Mouse (Mus musculus): ENCODE data around the gene Rsg1. TPM values are rescaled to one million over a fixed set of nuclear protein-coding genes. Genes with fewer than 3 reads are reported as not detected.

Gene Rsg1
- total RNA-seq, 2 experiments from 2014 or later = 3.5 to 5.0 TPM

DNA sequence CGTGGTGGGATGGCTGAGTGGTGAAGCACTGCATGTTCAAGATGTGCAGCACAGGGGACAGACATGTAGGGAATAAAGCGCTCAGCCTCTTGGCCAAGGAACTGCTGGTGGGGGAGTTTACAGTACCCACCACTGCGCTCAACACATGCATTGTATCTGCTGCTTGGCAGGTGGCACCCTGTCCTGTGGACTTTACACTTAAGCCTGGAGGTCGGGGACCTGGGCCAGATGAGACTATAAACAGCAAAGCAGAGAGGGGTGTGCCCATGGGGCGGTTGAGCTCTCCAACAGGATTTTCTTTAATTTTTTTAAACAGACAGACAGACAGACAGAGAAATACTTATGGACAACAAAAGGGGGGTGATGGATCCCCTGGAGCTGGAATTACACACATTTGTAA lies 6.7 kb upstream of the Rsg1 start:
- no peak for DNase-seq (ENCODE audit: extremely low spot score in 1 of 2, low spot score in 2 of 2)
- intact Hi-C loops (cut with DNase I) = no loop called here

- DNase-seq (ENCODE audit: extremely low spot score in 1 of 2, low spot score in 2 of 2) = no peak
- intact Hi-C loops (cut with DNase I) = loop anchor here (10.0 kb wide), 1 partner anchor 154 kb away; the partner anchor contains the start of gene Fam131c
Observed at GRCm38 (mm10) chr4:141210524-141211219, 3.1 kb upstream of the Rsg1 start.

GRCm38 (mm10) chr4:141211646-141212045 lies 2.1 kb upstream of the Rsg1 start:
- DNase-seq (ENCODE audit: extremely low spot score in 1 of 2, low spot score in 2 of 2) = no peak
- intact Hi-C loops (cut with DNase I) = loop anchor here (10.0 kb wide), 1 partner anchor 153 kb away; the partner anchor contains the start of gene Fam131c

GRCm38 (mm10) chr4:141212892-141213291 lies 864 bp upstream of the Rsg1 start:
- intact Hi-C loops (cut with DNase I) = loop anchor here (10.0 kb wide), 1 partner anchor 152 kb away; the partner anchor contains the start of gene Fam131c
- no peak for DNase-seq (ENCODE audit: extremely low spot score in 1 of 2, low spot score in 2 of 2)

DNA sequence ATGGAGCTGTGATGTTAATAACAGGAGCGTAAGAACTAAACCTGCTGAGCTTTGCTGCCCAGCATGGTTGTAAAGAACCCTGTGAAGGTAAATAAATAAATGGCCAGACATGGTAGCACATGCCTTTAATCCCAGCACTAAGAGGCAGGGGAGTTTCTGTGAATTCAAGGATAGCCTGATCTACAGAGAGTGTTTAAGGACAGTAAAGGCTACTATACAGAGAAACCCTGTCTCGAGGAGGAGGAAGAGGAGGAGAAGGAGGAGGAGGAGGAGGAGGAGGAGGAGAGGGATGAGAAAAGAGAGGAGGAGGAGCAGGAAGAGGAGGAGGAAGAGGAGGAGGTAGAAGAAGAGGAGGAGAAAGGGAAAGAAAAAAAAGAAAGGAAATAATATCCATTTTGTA lies 414 bp upstream of the Rsg1 start:
- intact Hi-C loops (cut with DNase I) = loop anchor here (10.0 kb wide), 1 partner anchor 151 kb away; the partner anchor contains the start of gene Fam131c
- no peak for DNase-seq (ENCODE audit: extremely low spot score in 1 of 2, low spot score in 2 of 2)

DNA sequence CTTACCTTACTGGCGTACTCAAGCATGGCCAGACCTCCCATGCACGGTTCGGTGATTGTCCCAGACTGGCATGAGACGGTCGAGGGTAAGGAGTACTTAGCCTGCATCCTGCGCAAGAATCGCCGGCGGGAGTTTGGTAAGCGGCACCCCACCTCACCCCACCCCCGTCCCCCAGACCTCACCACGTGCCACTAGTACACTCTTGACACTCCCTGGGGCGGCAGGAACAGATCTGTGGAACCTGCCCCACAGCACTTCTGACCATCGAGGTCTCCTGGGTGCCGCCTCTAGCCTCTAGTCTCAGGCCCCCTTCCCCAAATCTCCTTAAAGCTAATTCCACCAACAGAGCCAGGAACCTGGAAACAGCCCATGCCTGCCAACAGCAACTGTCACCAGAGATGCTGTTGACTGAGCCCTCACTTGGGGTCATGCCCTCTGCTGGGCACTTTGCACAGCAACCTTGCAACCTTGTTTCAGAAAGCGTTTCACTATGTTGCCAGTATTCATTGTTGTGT lies 638 bp downstream of the Rsg1 start:
- intact Hi-C loops (cut with DNase I) = loop anchor here (10.0 kb wide), 1 partner anchor 150 kb away; the partner anchor contains the start of gene Fam131c
- DNase-seq (ENCODE audit: extremely low spot score in 1 of 2, low spot score in 2 of 2) = no peak

DNA sequence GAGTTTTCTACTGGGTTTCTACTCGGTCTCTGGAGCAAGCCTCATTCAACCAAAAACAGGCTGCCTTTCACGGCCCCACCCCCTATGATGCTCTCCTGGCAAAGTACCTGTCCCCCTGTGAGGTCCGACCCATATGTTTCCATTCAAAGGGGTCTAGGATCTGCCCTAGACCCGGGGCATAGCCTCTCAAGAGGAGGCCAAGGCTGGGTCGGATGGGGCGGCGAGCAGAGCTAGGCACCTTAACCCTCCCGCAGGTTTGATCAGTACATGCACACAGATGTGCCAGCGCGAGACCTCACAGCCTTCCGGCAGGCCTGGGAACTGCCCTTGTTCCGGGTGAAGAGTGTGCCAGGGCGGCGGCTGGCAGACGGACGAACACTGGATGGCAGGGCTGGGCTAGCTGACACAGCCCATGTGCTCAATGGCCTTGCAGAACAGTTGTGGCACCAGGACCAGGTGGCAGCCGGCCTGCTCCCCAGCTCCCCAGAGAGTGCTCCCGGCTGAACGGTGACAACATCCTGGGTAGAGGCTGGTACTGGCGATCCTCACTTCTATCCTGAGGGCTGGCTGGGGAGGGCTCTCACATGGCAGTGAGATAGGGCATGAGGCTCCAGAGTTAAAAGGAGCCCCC lies 5.9 kb downstream of the Rsg1 start:
- no peak for DNase-seq (ENCODE audit: extremely low spot score in 1 of 2, low spot score in 2 of 2)
- intact Hi-C loops (cut with DNase I) = loop anchor here (10.0 kb wide), 1 partner anchor 145 kb away; the partner anchor contains the start of gene Fam131c

DNA sequence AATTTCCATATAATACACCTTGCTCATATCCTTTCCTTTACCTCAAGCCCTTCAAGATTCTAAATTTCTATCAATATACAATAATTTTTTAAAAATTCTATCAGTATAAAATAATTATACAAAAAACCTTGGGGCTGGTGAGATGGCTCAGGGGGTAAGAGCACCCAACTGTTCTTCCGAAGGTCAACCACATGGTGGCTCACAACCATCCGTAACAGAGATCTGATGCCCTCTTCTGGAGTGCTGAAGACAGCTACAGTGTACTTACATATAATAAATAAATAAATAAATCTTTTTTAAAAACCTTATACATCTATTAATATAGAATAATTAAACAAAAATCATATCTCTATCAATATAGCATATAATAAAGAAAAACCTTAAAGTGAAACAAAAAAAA lies 8.1 kb downstream of the Rsg1 start:
- no peak for DNase-seq (ENCODE audit: extremely low spot score in 1 of 2, low spot score in 2 of 2)
- intact Hi-C loops (cut with DNase I) = no loop called here

- intact Hi-C loops (cut with DNase I) = no loop called here
- no peak for DNase-seq (ENCODE audit: extremely low spot score in 1 of 2, low spot score in 2 of 2)
Observed at GRCm38 (mm10) chr4:141222752-141223151, 9.0 kb downstream of the Rsg1 start.

DNA sequence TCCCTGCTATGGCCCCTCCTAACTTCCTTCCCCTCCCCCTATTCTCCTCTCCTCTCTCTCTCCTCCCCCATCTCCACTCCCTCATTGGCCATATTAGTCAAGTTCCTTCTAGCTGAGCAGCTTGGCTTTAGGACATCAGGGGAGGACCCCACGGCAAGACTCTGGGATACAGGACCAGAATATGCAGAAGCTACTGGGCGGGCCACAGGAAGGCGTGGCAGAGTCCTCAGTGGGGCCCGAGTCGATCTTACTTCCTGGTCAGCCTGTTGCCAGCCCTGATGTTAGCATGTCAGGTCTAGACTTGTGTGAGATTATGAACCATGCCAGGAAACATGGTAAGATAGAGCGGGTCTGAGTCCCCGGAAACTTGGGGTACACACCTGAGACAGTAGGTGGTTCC lies 14.9 kb downstream of the Rsg1 start:
- DNase-seq (ENCODE audit: extremely low spot score in 1 of 2, low spot score in 2 of 2) = no peak
- intact Hi-C loops (cut with DNase I) = no loop called here

- intact Hi-C loops (cut with DNase I) = no loop called here
- DNase-seq (ENCODE audit: extremely low spot score in 1 of 2, low spot score in 2 of 2) = no peak
Observed at GRCm38 (mm10) chr4:141233196-141233595, 19.4 kb downstream of the Rsg1 start.

DNA sequence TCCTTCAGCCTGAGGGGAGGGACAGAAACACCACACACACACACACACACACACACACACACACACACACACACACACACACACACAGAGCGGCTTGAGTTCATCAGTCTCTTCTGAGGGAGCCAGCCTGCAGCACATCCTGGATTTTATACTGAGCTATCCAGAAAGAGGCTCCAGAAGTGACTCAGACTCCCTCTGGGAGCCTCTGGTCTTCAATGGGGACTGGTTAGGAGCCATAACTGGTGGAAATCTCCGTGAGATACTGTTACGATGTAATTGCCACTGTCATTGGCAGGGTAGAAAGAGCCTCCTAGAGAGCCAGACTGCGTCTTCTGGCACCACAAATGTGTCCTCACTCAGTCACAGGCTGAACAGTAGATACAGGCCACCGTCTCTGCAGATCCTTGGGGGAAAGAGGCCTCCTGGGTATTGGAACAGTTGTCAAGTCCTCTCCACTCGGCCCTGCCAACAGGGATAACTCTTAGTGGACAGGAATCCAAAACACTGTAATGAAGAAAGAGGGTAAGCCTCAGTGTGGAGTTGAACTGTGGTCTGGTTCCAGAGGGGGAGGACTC lies 21.9 kb downstream of the Rsg1 start:
- DNase-seq (ENCODE audit: extremely low spot score in 1 of 2, low spot score in 2 of 2) = no peak
- intact Hi-C loops (cut with DNase I) = no loop called here

DNA sequence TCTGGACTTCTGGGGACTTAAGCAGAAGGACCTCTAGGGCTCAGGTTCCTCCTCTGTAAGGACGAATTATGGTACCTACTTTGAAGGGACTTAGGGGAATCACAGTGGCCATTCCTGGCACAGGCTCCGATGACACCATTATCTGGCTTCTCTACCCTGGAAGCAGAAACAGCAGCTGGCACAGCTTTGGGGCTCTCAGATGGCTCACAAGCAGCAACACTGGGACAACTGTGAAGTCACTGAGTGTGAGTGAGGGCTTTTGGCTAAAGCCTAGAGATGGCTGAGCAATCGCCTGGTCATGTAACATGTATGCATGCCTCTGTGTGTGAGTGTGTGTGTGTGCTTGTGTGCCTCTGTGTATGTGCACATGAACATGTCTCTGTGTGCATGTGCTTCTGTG lies 23.1 kb downstream of the Rsg1 start:
- DNase-seq (ENCODE audit: extremely low spot score in 1 of 2, low spot score in 2 of 2) = no peak
- intact Hi-C loops (cut with DNase I) = no loop called here

DNA sequence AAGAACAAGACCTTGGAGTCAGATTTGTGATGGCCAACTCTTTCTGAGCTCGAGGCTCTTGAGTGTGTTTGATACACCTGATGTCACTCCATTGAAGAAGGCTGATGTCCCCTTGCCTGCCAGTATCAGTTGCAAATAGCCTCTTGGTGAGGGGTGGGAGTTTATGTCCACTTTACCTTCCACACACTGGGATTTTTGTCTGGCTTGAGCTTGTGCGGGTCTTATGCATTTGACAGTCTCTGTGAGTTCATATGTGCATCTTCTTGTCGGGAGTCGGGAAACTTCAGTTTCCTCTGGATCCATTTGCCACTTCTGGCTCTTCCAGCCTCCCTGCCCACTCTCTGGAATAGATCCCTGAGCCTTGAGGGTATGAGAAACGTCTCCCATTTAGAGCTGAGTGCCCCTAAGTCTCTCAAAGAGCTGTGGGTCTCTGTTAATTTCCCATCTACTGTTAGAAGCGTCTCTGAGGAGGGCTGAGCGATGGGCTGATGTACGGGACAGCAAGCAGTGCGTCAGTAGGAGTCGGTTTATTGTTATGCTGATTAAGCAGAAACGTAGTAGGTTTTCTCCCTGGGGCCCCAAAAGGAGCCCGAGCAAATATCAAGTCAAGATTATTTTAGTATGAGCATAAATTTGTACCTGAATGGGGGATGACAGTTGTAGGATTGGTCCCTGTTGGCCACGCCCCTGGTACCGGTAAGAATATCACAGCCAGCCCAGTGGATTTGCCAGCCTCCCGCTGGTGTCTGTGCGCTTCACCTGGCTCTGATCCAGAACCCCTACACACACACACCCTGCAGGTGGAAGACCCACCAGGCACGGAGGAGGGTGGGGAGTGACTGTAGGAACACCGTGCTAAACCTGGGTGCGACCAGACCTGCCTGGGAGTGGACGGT lies 25.0 kb downstream of the Rsg1 start:
- intact Hi-C loops (cut with DNase I) = no loop called here
- DNase-seq (ENCODE audit: extremely low spot score in 1 of 2, low spot score in 2 of 2) = no peak

DNA sequence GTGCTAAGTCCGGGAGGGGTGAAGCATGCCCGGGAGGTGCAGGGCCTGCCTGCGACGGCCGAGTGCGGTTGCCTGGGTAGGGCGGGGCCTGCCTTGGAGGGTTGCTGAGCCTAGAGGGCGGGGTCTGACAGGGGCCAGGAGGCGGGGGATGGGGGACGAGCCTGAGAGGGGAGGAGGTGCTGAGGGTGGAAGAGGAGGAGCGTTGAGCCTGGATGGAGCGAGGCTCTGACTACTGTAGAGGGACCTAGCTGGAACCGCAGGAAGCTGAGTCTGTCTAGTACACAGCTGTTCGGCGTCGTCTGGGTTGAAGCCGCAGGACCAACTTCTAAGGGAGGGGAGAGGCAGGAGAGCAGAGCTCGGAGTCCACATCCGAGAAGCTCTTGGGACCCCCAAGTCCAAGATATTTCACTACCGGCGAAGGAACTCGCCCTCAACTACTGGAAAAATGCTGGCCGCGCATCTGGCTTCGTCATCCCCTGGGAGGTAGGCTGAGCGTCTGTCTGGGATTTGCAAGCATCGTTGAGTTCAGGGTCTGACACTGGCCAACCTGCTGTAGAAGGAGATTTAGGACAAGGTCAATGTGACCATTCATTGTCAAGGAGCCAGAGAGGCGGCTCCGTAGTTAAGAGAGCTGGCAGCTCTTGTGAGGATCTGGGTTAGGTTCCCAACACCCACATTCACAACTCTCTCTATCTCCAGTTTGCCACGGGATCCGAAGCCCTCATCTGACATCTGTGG lies 25.8 kb downstream of the Rsg1 start, which contains the start of gene Arhgef19:
Gene Arhgef19, plus strand, starts transcription at position 112 of the 738 bp plus-strand sequence.
- peak; percentile 45 to 90 for DNase-seq (ENCODE audit: extremely low spot score in 1 of 2, low spot score in 2 of 2)
- intact Hi-C loops (cut with DNase I) = no loop called here

DNA sequence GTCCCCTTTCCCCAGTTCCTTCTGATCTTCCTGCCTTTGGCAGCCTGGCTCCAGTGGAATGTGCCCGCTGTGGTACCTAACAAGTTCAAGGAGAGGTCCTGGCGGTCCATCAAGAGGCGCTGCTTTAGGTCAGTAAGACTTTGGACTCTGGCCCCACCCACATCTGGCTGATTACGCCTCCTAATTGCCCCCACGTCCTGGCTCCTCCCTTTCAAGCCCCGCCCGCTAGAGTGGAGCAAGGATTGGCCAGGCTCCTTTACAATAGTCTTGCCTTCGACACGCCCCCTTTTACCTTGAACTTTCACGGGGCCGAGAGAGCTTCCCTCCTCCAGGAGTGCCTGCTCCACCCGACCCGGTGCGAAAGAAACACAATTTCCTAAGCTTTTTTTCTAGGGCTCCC lies 26.9 kb downstream of the Rsg1 start:
- intact Hi-C loops (cut with DNase I) = no loop called here
- peak in 1 of 2 experiments; percentile 26 for DNase-seq (ENCODE audit: extremely low spot score in 1 of 2, low spot score in 2 of 2)

DNA sequence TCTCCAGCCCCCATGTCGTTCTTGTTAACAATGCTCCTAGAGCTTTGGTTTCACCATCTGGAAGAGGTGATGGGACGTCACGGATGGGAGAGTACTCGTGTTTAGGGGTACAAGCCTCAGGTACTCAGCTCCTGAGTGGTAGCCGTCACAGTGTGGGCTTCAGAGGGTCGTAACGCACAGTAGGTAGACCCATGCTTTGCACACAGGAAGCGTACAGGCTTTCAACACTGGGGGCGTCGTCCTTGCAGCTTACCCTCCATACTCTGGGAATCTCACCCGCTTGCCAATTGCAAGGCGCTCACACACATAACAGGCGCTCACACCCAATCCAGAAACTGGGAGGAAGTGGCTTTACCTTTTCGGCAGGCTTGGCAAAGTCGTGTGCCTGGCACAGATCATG lies 28.1 kb downstream of the Rsg1 start:
- intact Hi-C loops (cut with DNase I) = no loop called here
- DNase-seq (ENCODE audit: extremely low spot score in 1 of 2, low spot score in 2 of 2) = peak in 1 of 2 experiments; percentile 15

- DNase-seq (ENCODE audit: extremely low spot score in 1 of 2, low spot score in 2 of 2) = peak; percentile 31 to 36
- intact Hi-C loops (cut with DNase I) = no loop called here
Observed at GRCm38 (mm10) chr4:141242651-141243241, 29.0 kb downstream of the Rsg1 start.

Data from left cerebral cortex, postnatal 10 days (tissue).